Mouse (Mus musculus): Measurements from ENCODE around the gene Cntf.

GRCm38 (mm10) chr19:12731950-12732349, 33.5 kb downstream of the Cntf start:
- TF ChIP-seq EP300 (IDR thresholded peaks at IDR 0.05; ENCODE audit: low read length) = no peak
- no peak for TF ChIP-seq ZC3H11A (IDR thresholded peaks at IDR 0.05; ENCODE audit: low read depth, low read length)
- TF ChIP-seq CTCF (conservative IDR thresholded peaks at IDR 0.05 in 1 of 2, IDR thresholded peaks at IDR 0.05 in 1 of 2; ENCODE audit: low read depth in 2 of 2, low read length in 2 of 2) = no peak
- no peak for TF ChIP-seq MEF2A (IDR thresholded peaks at IDR 0.05; ENCODE audit: borderline replicate concordance, low read depth, low read length)
- no peak for TF ChIP-seq KAT2A (IDR thresholded peaks at IDR 0.05; ENCODE audit: insufficient replicate concordance, low read length)
- no peak for TF ChIP-seq USF1 (IDR thresholded peaks at IDR 0.05; ENCODE audit: low read depth, low read length)

All from CH12.LX (cell line).